Mouse (Mus musculus) central nervous system, embryonic 11.5 days (tissue): ENCODE measurements around the gene Tpbpb. TPM values are rescaled to one million over a fixed set of nuclear protein-coding genes. Genes with fewer than 3 reads are reported as not detected.

Experiments used
- polyA plus RNA-seq: library from polyadenylated mRNA; depleted of rRNA; stranded (reverse); fragments of >200 nt; gene quantifications from 2 replicates; pipeline ENCODE4 v1.2.3, GENCODE M21; 2012; rRNA removed

Gene Tpbpb
- 1.0 TPM in 1 of 2 replicates, not detected in the other for polyA plus RNA-seq

GRCm38 (mm10) chr13:60904780-60905179 lies at the start of gene Tpbpb:
TSS of gene Tpbpb (minus strand) at chr13:60904880.

GRCm38 (mm10) chr13:60941884-60942283 lies 37.2 kb upstream of the Tpbpb start, which contains the start of gene Tpbpa:
TSS of gene Tpbpa (minus strand) at chr13:60941984.

GRCm38 (mm10) chr13:60936500-60936901 lies 31.8 kb upstream of the Tpbpb start, which contains the start of the genes Gm49391 and Ctla2a:
TSS of gene Gm49391 (minus strand) at chr13:60936571.
TSS of gene Ctla2a (minus strand) at chr13:60936625.

GRCm38 (mm10) chr13:60935490-60935889 lies 30.8 kb upstream of the Tpbpb start, which contains the start of gene Gm49393:
TSS of gene Gm49393 (minus strand) at chr13:60935590.

GRCm38 (mm10) chr13:60897328-60897727 lies 7.4 kb downstream of the Tpbpb start, which contains the start of gene Ctla2b:
TSS of gene Ctla2b (minus strand) at chr13:60897447.

GRCm38 (mm10) chr13:60896794-60897193 lies 7.9 kb downstream of the Tpbpb start, which contains the start of gene Gm49392:
TSS of gene Gm49392 (minus strand) at chr13:60896894.

GRCm38 (mm10) chr13:60864281-60864680 lies 40.4 kb downstream of the Tpbpb start, which contains the start of gene 4930486L24Rik:
TSS of gene 4930486L24Rik (minus strand) at chr13:60864475.

Other genes starting within 250 kb of the Tpbpb start
- gene BC051665, start 118.5 kb downstream of the Tpbpb start, polyA plus RNA-seq = not detected in 2 replicates
- not detected in 2 replicates for gene Ctsll3, start 102.0 kb downstream of the Tpbpb start, polyA plus RNA-seq
- gene 4930486L24Rik, start 40.4 kb downstream of the Tpbpb start, polyA plus RNA-seq = 0.15 TPM in 1 of 2 replicates, not detected in the other
- gene Gm49392, start 8.0 kb downstream of the Tpbpb start, polyA plus RNA-seq = 0.16 TPM in 1 of 2 replicates, not detected in the other
- 3.3 and 4.1 TPM in 2 replicates for gene Ctla2b, start 7.4 kb downstream of the Tpbpb start, polyA plus RNA-seq
- not detected in 2 replicates for gene Gm49393, start 30.7 kb upstream of the Tpbpb start, polyA plus RNA-seq
- 2.3 and 3.2 TPM in 2 replicates for gene Gm49391, start 31.7 kb upstream of the Tpbpb start, polyA plus RNA-seq
- gene Ctla2a, start 31.7 kb upstream of the Tpbpb start, polyA plus RNA-seq = 15.8 and 17.6 TPM in 2 replicates
- 0.17 and 1.4 TPM in 2 replicates for gene Tpbpa, start 37.1 kb upstream of the Tpbpb start, polyA plus RNA-seq
- 0.09 TPM in 1 of 2 replicates, not detected in the other for gene Ctsj, start 101.1 kb upstream of the Tpbpb start, polyA plus RNA-seq
- gene Ctsq, start 135.8 kb upstream of the Tpbpb start, polyA plus RNA-seq = 0.06 TPM in 1 of 2 replicates, not detected in the other